Mouse (Mus musculus): ENCODE measurements around the gene Stx8. TPM values are rescaled to one million over a fixed set of nuclear protein-coding genes. Genes with fewer than 3 reads are reported as not detected.

The Stx8 gene
- polyA plus RNA-seq, 1 experiment from 2014 or later: 68.1 TPM

DNA sequence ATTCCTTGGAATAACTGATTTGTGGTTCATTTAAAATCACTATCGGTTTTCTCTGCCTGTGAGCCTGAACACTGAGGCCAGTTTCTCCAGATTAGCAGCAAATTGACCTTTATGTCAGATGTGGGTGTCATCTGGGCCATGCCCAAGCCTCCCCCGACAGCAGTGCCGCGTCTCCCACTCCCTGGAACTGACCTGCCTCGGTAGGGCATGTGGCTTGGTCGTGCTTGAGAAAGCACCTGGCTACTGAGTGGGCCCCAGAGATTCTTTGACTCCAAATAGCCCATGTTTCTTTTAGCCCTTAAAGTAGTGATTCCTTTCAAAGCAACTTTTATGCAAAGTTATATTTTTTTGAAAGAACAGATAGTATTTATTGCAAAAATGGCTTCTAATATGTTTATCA, 155.3 kb downstream of the Stx8 start:
- no peaks in the 10 kb centered on the region for H3K36me3 ChIP-seq
- H3K4me1 ChIP-seq: peaks cover 24% of the 10 kb centered on the region
- no peaks in the 10 kb centered on the region; the same call in 1 of the 2 replicates for H3K27me3 ChIP-seq
- 0 out of 2 replicates have a peak overlapping the region, but pooled peaks have one; percentile 34 for H3K27ac ChIP-seq
- peak overlapping the region; percentile 33 for H3K4me2 ChIP-seq
- no peak for ATAC-seq (ENCODE audit: insufficient number of reproducible peaks, insufficient read depth, low FRiP score, low TSS enrichment, low read depth)
- no peaks in the 10 kb centered on the region for H3K9me3 ChIP-seq
- no peak overlapping the region for H3K9ac ChIP-seq
- no peak overlapping the region for H3K4me3 ChIP-seq
- whole genome bisulfite sequencing: 13% methylated on average over 6 of the region's 6 CpGs

DNA sequence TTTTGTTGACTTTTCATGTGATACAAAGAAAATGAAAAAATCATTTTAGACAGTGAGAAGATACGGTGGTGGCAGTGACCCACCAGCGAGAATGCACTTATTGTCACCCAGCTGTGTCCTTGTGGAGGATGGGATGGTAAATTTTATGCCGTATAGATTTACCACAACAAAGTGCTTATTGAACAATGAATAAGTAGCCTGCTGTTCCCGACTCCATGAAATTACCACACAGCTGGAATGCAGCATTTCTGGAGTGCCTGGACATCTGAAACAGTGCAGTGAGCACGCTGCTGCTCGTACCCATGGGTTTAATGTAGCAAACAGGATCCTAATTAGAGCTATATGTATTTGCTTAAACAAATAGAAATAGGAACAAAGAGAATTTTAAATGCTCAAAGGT, 155.7 kb downstream of the Stx8 start:
- WGBS: 13% methylated on average over 6 of the region's 6 CpGs
- no peak overlapping the region for H3K4me3 ChIP-seq
- H3K27ac ChIP-seq: no peak overlapping the region
- no peaks in the 10 kb centered on the region for H3K36me3 ChIP-seq
- no peak overlapping the region for H3K9ac ChIP-seq
- H3K4me1 ChIP-seq: peaks cover 24% of the 10 kb centered on the region
- H3K27me3 ChIP-seq: no peaks in the 10 kb centered on the region; the same call in 1 of the 2 replicates
- H3K9me3 ChIP-seq: no peaks in the 10 kb centered on the region
- H3K4me2 ChIP-seq: no peak overlapping the region
- no peak for ATAC-seq (ENCODE audit: insufficient number of reproducible peaks, insufficient read depth, low FRiP score, low TSS enrichment, low read depth)

DNA sequence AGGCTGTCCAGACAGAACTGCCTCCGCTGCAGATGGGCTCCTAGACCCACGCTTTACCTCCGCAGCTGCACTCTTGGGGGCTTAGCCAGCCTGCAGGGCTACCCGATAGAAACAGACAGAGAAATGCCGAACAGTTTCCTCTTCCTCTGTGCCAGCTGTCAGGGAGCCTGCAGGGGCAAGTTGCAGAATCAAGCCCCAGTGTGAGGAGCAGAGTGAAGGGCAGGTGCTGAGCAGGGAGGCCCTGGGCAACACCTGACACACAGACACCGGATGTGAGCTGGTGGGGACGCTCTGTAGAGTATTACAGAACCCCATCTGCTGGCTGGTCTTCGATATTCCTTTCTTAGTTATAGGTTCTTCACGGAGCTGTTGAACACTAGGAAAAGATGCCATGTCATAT, 160.1 kb downstream of the Stx8 start:
- no peak overlapping the region for H3K27ac ChIP-seq
- ATAC-seq (ENCODE audit: insufficient number of reproducible peaks, insufficient read depth, low FRiP score, low TSS enrichment, low read depth): no peak
- 79% methylated on average over 9 of the region's 9 CpGs for WGBS

DNA sequence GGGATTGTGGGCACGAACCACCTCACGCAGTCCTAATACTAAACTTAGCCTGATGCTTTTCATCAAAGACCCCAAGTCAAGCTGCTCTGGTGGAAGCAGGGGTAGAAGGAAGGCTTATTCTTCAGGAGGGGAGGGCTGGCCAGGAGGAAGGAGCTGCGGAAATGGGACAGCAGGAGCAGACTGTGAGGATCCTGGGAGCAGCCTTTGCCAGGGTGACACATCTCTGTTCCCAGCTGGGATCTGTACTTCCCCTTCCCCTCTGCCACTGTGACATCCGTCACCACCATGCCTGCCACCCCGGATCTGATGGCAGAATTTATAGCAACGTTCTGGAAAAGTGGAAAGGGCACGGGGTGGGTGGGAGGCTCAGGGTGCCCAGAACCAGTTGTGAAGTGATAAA, 168.5 kb downstream of the Stx8 start:
- H3K4me1 ChIP-seq: no peaks in the 10 kb centered on the region
- H3K4me3 ChIP-seq: no peak overlapping the region
- no peaks in the 10 kb centered on the region for H3K36me3 ChIP-seq
- H3K4me2 ChIP-seq: no peak overlapping the region
- no peak overlapping the region for H3K9ac ChIP-seq
- no peaks in the 10 kb centered on the region for H3K27me3 ChIP-seq
- no peak for ATAC-seq (ENCODE audit: insufficient number of reproducible peaks, insufficient read depth, low FRiP score, low TSS enrichment, low read depth)
- H3K27ac ChIP-seq: no peak overlapping the region
- WGBS: 78% methylated on average over 7 of the region's 7 CpGs
- no peaks in the 10 kb centered on the region for H3K9me3 ChIP-seq

More for the DNA sequence above, 160.1 kb downstream of the Stx8 start:
- Histone ChIP-seq H3K9ac (no peak overlapping the region), H3K4me1 (peaks cover 12% of the 10 kb centered on the region), H3K9me3 (no peaks in the 10 kb centered on the region), H3K36me3 (no peaks in the 10 kb centered on the region), H3K4me2 (no peak overlapping the region), H3K4me3 (no peak overlapping the region), H3K27me3 (no peaks in the 10 kb centered on the region; the same call in 1 of the 2 replicates)

DNA sequence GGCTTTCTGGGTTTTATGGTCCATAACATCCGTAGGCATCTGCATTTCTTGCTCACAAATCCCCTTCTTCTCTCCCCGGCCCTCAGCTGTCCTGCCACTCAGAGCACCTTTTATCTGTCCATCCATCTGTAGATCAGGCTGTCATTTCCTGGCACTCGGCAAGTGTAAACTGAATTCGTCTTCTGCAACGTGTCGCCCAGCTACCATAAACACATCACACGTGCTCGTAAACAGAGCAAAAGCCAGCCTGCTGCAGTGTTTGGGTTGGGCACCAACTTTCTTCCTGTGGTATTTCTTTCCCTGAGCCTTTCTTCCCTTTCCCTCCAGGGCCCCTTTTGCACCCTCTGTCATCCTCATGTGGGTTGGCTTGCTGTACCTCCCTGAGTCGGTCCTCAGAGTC, 169.4 kb downstream of the Stx8 start:
- Histone ChIP-seq H3K9me3 (no peaks in the 10 kb centered on the region), H3K9ac (no peak overlapping the region), H3K4me3 (no peak overlapping the region), H3K36me3 (no peaks in the 10 kb centered on the region), H3K4me1 (no peaks in the 10 kb centered on the region), H3K27me3 (no peaks in the 10 kb centered on the region), H3K27ac (no peak overlapping the region), H3K4me2 (no peak overlapping the region)
- WGBS: 63% methylated on average over 9 of the region's 9 CpGs
- ATAC-seq (ENCODE audit: insufficient number of reproducible peaks, insufficient read depth, low FRiP score, low TSS enrichment, low read depth): no peak

DNA sequence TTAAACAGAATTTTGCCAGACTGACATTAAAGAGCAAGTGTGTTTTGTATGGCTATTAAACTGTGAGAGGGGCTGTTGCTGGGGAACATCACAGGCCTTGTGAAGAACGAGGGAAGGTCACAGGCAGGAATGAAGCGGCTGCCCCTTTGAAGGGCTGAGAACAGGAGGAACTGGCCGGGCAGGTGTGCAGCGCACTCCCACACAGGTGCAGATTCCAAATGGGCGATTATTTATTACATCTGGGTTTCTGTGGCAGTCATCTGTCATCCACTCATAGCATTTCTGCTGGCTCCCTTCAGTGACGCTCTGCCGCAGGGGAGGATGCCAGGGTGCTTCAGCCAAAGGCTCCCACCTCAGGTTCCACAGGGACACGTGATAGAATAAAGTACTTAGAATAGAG, 170.7 kb downstream of the Stx8 start:
- H3K36me3 ChIP-seq: no peaks in the 10 kb centered on the region
- H3K27ac ChIP-seq: no peak overlapping the region
- H3K4me2 ChIP-seq: no peak overlapping the region
- 73% methylated on average over 8 of the region's 8 CpGs for WGBS
- no peak for ATAC-seq (ENCODE audit: insufficient number of reproducible peaks, insufficient read depth, low FRiP score, low TSS enrichment, low read depth)
- no peak overlapping the region for H3K9ac ChIP-seq
- no peaks in the 10 kb centered on the region for H3K4me1 ChIP-seq
- no peaks in the 10 kb centered on the region for H3K27me3 ChIP-seq
- H3K4me3 ChIP-seq: no peak overlapping the region
- H3K9me3 ChIP-seq: no peaks in the 10 kb centered on the region

DNA sequence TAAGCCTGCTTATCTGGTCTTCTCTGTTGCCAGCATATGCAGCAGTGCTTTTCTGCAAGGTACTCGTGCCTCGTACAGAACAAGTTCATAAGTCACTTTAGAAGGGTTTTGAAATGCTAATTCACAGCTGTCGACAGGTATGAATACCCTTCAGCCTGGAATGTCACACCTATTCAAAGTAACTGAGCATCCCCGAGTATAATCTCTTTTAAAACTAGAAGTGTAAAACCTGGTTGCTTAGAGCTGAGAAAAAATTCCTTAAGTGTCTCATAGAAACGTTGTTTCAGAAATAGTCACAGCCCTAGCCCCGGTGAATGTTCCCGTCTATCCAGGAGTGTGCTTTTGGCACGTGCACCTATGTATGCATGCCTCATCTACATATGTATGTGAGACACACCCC, 176.3 kb downstream of the Stx8 start:
- Histone ChIP-seq H3K4me2 (no peak overlapping the region), H3K9ac (no peak overlapping the region), H3K9me3 (no peaks in the 10 kb centered on the region), H3K27me3 (no peaks in the 10 kb centered on the region), H3K4me3 (no peak overlapping the region), H3K36me3 (no peaks in the 10 kb centered on the region), H3K27ac (no peak overlapping the region), H3K4me1 (peaks cover 37% of the 10 kb centered on the region)
- 50% methylated on average over 8 of the region's 8 CpGs for WGBS
- no peak for ATAC-seq (ENCODE audit: insufficient number of reproducible peaks, insufficient read depth, low FRiP score, low TSS enrichment, low read depth)

DNA sequence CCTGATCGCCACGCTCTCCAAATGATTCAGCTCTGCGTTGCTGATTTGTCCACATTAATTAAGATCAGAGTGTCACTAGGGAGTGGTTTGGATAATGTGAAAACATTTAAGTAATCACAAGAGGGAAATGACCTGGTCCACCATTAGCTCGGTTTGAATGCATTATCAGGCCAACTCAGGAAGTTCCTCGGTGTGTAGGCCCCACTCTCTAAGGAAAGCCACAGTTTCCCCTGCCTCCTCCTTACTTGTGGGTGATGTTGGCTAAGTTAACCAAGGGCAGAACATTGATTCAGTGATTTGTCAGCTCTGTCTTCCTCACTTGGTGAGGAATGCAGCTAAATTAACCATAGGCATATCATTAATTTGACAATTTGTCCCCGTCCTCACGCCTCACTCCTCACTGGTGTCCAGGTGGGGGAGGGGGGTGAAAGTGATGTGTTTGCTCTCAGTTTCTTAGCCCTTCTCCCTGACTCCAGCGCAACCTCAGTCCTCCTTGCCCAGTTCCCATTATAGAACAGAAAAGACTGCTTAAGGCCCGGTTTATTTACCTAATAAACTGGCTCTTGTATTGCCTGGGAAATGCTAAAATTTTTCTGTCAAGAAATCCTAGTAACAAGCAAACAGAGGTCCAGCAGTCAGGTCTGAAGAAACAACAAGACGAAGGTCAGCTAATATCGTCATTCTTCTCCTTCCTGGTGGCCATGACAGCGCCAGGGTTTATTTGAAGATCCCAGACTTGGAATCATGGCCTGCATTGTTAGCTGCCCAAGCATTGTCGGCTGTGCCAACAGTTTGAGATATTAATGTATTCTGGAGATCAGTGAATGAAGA, 178.5 kb downstream of the Stx8 start:
- Histone ChIP-seq H3K4me3 (no peak overlapping the region), H3K9me3 (no peaks in the 10 kb centered on the region), H3K36me3 (no peaks in the 10 kb centered on the region), H3K27me3 (no peaks in the 10 kb centered on the region), H3K9ac (no peak overlapping the region), H3K27ac (no peak overlapping the region), H3K4me2 (no peak overlapping the region), H3K4me1 (peaks cover 37% of the 10 kb centered on the region)
- WGBS: 53% methylated on average over 13 of the region's 13 CpGs
- no peak for ATAC-seq (ENCODE audit: insufficient number of reproducible peaks, insufficient read depth, low FRiP score, low TSS enrichment, low read depth)

DNA sequence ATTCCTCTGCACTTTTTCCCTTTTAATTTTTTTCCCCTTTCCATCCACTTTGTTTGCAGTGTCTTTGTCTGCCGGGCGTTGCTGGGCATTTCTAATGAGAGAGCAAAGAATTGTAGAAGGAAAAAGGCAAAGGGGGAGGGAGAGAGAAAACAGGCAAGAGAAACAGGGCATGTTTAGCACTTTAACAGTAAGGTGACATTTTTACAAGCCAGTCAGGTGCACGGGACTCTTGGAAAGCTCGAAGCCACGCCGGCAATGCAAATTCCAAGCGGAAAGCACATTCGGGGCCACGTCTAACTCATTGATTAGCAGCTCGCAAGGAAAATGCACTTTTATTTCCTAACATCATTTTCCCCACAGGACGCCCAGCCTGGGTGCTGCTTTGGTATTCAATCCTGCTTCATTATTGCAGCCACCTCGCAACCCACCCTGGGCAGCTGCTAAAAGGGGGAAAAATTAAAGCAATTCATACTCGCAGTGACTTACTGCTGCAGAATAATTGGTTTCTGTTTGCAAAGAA, 179.1 kb downstream of the Stx8 start:
- Histone ChIP-seq H3K4me1 (peaks cover 37% of the 10 kb centered on the region), H3K9me3 (no peaks in the 10 kb centered on the region), H3K9ac (no peak overlapping the region; the same call in 1 of the 2 replicates), H3K4me2 (0 out of 2 replicates have a peak overlapping the region, but pooled peaks have one; percentile 3), H3K36me3 (no peaks in the 10 kb centered on the region), H3K4me3 (no peak overlapping the region), H3K27me3 (no peaks in the 10 kb centered on the region), H3K27ac (peak overlapping the region; percentile 55; the same call in 1 of the 2 replicates)
- no peak for ATAC-seq (ENCODE audit: insufficient number of reproducible peaks, insufficient read depth, low FRiP score, low TSS enrichment, low read depth)
- 30% methylated on average over 13 of the region's 13 CpGs for WGBS

DNA sequence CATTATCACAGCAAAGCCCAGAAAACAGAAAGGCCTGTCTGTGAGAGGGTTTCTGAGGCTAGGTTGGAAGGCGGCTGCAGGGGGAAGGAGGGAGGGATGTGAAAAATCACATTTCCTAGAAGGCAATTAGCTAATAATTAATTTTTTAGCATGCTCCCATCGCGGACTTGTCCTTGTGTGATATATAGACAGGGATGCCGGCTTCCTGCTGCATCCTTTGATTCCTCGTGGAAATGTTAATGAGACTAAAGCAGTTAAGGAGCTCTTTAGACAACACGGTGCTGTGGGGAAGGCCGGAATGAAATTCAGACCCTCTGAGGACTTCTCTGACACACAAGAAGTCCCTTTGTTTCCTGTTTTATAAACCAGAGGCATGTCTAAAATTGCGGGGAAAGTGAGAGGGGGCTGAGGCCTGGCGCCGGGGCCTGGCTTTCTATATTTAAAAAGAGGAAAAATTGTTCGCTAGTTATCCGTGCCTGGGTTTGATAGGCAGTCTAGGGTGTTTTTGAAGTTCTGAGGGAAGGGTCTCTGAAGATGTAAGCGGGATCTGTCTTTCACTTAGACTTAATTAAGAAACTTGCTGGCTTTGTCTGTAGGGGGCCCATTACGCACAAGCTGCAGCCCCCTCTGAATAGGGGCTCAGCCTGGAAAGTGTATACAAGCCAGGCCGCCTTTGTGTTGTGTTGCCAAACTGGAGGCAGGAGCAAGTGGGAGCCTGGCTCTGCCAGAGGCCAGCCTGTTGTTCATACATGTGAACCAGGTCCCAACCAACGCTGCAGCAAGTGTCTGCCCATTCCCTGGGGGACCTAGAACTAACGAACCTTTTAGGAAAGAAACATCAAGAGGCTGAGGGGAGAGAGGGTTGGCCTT, 179.8 kb downstream of the Stx8 start:
- Histone ChIP-seq H3K4me3 (no peak overlapping the region), H3K9me3 (no peaks in the 10 kb centered on the region), H3K27me3 (no peaks in the 10 kb centered on the region), H3K4me2 (0 out of 2 replicates have a peak overlapping the region, but pooled peaks have one; percentile 3), H3K9ac (no peak overlapping the region), H3K27ac (peak overlapping the region; percentile 68), H3K36me3 (no peaks in the 10 kb centered on the region), H3K4me1 (peaks cover 38% of the 10 kb centered on the region)
- WGBS: 16% methylated on average over 17 of the region's 17 CpGs
- no peak for ATAC-seq (ENCODE audit: insufficient number of reproducible peaks, insufficient read depth, low FRiP score, low TSS enrichment, low read depth)

DNA sequence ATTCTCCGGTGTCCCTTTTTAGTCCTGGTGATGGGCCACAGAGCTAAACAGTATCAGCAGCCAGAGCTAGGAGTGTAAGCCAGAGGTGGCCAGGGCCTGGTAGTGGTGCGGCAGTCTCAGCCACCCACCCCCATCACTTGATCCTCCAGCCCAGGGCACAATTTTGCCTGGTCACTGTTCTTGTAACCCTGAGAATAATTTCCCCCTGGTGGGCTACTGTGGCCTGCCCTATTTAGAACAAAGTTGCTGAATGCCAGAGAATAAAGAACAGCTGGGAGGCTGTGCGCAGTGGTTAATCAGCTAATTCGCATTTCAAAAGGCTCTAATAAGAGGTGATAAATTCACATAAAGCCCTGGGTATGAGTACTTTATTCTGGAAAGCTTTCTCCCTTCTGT, 180.5 kb downstream of the Stx8 start:
- no peak for ATAC-seq (ENCODE audit: insufficient number of reproducible peaks, insufficient read depth, low FRiP score, low TSS enrichment, low read depth)
- Histone ChIP-seq H3K4me1 (peaks cover 44% of the 10 kb centered on the region), H3K36me3 (no peaks in the 10 kb centered on the region), H3K27me3 (no peaks in the 10 kb centered on the region), H3K4me3 (no peak overlapping the region), H3K4me2 (no peak overlapping the region), H3K9me3 (no peaks in the 10 kb centered on the region), H3K27ac (peak overlapping the region; percentile 68), H3K9ac (no peak overlapping the region)
- WGBS: 52% methylated on average over 4 of the region's 4 CpGs
